Mouse (Mus musculus): ENCODE data around the gene Rab22a.
A peak's percentile ranks its signal among the peaks of the same experiment; 100 is the strongest.
"Not testable (repeated sequence)": the region's sequence is repeated elsewhere in the genome, so short reads cannot be mapped to it uniquely, and the experiment has no call there.

Rab22a gene

DNA sequence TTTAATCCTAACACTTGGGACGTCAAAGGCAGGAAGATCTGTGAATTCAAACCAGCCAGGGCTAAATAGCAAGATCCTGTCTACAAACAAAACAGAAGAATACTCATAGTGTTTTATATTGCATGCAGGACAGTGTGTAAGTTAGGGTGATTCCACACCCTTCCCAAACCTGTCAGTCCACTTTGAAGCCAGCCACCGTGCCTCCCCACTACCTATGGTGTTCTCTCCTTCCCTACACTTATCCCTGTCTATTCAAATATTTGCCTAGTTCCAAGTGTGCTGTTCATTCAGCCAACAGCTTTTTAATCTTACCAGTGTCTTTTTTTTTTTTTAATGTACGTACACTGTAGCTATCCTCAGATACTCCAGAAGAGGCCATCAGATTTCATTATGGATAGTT lies 7.3 kb downstream of the Rab22a start:
- DNase-seq (ENCODE audit: low spot score in 2 of 2), result no peak

DNA sequence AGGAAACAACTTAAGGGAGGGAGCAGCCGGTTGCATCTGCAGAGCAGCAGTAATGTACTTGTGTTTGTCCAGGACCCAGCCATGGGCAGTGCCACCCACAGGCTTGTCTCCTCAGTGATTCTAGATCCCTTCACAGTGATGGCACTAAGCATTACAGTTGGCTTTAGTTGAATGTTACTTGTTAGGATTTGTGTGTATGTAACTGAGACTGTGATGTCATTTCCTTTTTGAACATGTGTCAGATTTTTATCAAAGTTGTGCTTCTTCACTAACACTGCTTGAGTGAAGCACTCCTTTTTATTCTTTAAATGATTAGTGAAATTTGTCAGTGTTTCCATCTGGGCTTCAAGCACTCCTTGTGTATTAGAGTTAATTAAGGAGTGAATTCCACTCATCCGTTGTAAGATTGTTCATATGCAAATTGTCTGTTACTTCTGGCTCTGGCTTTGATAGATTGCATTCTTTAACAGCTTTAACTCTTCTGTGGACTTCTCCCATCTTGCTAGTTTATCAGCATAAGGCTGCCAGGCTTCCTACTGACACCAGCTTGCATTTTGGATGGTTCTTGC lies 12.9 kb downstream of the Rab22a start:
- no peak for DNase-seq (ENCODE audit: low spot score in 2 of 2)

DNA sequence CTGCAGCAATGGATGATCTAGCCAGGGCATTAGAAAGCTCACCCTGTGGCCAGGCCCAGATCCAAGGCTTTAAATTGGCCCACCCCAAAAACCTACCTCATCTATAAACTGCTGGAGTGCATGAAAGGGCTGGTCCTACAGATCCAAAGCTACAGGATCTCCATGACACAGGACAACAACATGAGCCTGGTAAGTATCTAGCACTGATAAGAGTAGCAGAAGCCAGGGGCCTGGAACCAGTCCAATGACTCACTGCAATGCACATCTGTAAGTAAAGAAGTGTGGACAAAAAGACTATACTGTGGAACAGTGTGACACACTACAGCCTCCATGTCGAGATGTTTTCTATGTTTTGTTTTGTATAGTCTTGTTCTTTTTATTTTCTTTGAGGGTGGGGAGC lies 13.9 kb downstream of the Rab22a start:
- DNase-seq (ENCODE audit: low spot score in 2 of 2), result peak in 1 of 2 experiments; percentile 41

DNA sequence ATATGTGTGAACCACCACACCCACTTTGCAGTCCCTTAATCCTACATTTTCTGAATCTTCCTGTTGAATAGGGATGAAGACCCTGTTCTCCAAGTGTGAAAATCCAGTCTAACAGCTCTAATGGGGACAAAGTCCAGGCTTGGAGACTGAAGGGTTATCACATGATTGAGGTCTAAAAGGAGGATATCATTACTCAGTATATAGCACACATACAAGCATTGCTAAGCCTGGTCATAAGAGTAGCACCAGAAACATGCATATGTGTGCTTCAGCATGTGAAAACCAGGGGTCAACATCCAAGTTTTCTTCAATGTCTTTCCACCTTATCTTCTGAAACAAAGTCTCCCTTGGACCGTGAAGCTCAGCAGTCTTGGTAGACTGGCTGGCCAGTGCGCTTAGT lies 19.0 kb downstream of the Rab22a start:
- no peak for DNase-seq (ENCODE audit: low spot score in 2 of 2)

DNA sequence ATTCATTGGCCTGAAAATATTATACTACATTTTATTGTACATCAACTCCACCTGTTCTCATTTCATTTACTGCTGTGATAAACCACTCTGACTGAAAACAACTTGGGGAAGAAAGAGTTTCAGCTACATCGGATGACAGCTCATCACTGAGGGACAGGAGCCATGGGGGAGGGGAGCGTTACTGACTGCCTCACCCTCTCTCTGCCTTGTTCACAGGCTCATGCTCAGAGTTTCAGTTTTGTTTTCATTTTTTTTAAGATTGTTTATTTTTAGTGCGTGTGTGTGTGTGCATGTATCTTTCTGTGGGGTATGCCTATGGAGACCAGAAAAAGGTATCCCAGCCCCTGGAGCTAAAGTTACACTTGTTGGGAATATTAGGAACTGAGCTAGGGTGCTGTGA lies 19.7 kb downstream of the Rab22a start:
- no peak for DNase-seq (ENCODE audit: low spot score in 2 of 2)

DNA sequence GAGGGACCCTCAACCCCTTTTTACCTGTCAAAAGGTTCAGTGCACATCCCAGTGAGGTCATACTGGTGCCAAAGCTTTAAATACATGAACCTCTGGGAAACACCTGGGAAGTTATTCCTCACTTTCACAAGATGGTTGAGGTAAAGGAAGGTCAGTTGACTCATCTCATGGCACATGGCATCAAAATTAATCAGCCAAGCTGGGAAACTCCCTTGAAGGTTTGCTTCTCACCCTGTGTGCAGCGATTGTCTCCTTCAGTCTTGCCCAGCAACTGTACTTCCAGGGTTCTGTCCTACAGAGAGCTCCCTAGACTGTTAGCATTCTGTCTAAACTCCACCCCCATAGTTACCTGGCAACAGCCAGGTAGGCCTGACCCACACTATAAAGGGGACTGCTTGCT lies 20.6 kb downstream of the Rab22a start:
- DNase-seq (ENCODE audit: low spot score in 2 of 2), result no peak

DNA sequence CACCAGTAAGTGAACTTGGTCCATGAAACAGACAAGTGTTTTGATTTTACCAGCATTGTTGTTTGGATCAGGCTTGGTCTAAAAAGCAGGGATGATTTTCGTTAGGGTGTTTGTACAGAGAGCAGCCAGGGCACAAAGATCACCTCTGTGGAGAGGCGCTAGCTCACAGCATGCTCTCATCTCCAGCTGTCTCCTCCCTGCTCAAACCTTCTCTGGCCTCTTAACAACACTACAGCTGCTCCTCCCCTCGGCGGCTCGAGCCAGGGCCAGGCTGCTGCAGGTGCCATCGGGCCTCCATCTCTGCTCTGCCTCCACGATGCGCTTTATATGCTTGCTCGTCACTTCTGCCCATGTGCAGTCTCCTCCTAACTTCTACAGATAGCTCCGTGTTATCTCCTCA lies 23.2 kb downstream of the Rab22a start:
- DNase-seq (ENCODE audit: low spot score in 2 of 2), result no peak

DNA sequence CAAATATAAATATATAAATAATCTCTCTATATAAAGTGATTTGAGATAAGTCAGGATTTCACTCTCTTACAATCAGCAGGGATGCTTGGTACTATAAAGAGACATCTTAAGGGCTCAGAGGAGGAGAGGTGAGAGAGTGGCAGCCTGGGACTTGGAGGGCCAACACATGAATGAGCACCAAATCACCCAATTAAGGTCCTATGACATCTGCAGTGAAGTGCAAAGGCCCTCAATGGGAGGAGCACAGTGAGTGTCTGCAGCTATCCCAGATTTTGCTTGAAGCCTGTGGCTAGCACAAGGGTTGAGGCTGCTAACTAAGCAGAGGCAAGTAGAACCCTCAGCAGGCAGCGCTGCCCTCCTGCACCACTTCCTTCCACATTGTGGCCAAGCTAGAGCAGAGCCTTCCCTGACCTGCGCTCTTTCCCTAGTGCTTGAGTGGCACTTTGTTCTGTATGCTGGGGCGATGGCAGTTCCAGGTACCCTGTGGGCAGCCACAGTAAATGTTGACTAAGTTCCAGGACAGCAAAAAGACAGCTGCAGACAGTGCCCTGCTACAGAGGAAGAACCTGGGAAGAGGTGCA lies 26.3 kb downstream of the Rab22a start:
- no peak for DNase-seq (ENCODE audit: low spot score in 2 of 2)

DNA sequence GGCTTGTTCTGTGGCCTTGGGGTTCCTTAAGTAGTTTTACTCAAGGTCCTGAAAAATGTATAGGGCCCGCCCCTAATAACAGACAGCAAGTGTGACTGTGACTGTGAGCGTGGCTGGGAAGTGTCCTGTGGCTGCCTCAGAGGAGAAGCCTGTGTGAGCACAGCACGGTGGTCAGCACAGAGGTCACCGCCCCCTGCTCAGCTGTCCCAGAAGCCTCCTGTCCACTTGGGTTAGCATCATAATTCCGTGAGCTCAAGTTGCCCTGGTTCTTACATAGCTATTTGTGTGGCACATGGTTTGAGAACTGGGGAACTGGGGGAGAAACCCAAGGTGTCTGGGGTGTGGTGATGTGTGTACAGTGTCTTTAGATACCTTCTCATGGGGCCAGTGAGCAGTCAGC lies 27.8 kb downstream of the Rab22a start:
- no peak for DNase-seq (ENCODE audit: low spot score in 2 of 2)

DNA sequence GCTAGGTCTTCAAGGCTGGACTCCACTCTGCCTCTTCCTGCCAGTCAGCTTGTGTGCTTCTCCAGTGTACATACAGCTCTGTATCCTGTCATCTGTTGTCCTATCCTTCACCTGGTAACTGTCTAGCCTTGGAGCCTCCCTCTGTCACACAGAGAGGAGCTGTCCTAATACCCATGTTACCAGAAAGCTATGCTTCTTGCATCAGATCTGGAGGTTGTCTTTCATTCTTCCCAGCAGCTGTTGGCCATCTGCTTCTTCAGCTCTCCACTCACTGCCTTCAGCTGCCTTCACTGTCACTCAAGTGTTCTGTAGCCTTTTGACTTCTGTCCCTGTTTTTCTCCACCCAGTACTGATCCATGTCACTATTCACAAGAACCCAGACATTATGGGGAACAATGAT lies 30.3 kb downstream of the Rab22a start:
- DNase-seq (ENCODE audit: low spot score in 2 of 2), result no peak

DNA sequence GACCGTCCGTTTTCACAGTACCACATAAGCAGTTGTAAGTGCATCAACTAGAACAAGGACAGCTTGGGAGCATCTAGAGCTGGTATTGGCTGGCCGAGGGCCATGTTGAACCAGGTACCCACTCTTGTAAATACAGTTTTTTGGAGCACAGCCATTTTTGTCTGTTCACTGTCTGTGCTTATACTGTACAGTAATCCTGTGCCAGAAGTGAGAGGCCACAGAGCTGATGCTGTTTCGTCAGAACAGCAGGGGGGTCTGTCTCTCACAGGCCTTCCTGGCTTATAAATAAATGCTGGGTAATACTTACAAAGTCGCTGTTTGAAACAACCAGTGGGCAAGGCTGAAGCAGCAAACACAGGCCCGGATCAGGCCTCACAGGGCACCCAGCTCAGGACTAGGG lies 32.2 kb downstream of the Rab22a start:
- no peak for DNase-seq (ENCODE audit: low spot score in 2 of 2)

DNA sequence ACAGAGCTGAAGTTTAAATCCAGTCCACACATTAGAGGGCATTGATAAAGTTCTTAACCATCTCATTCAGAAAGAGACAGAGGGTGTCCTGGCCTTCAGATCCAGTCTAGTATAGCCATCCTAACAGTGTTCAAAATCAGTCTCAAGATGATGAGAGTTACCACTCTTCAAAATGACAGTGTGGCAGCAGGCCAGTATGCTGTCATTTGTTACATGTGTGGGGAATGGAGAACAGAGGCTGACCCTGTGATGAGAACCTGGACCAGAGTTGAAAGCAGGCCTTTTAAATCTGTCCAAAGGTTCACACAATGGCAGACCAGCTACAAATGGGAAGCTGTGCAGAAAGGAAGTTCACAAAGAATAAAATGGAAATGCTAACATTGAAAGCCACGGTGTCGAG lies 33.1 kb downstream of the Rab22a start:
- DNase-seq (ENCODE audit: low spot score in 2 of 2), result no peak

DNA sequence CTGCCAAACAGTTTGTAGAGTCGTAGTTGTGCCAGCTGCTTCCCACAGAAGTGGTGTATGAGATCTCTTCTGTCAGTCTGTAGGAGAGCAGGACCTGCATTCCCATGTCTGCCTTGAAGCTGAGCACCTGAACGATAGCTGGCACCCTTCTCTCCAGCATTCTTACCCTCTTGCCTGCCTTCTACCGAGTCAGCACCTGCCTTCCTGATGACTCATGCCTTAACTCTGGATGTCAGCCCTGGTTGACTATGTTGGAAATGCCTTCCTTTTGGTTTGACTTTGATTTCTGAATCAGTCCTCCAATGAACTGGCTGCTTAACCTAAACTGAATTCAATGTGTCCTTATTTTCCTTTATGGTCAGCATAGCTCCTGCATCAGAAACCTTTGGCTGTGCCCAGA lies 39.3 kb downstream of the Rab22a start:
- no peak for DNase-seq (ENCODE audit: low spot score in 2 of 2)

DNA sequence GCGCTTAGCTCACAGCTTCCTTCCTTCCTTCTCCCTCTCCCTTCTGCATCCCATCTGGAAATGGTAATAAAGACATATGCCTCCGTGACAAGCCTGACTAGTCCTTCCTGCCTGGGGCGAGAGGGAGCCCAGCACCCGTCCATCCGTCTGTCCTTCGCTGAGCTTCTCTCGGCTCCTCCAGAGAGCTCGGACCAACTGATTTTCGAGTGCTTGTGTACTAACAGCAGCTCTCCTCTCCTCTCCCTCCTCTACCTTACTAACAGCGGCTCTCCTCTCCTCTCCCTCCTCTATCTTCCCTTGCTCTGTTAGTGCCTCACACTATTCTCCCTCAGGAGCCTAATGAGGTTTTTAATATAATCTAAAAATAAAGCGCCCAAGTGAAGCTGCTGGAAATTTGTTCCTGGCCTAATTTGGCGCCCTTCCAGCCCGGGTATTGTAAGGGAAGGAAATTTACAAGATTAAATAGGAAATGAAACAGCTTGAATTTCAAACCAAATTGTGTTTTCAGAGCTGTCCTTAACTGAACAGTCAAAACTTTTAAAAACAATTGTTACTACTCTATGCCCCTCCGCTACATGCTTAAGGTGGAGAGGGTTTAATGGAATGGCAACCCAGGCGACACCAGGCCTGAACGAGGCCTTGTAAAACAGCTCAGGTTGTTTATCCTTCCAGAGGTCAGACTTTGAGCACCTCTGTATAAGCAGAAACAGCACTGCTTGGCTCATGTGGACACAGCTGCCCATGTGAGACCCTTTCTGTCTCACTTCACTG lies 42.7 kb downstream of the Rab22a start:
- no peak for DNase-seq (ENCODE audit: low spot score in 2 of 2)

DNA sequence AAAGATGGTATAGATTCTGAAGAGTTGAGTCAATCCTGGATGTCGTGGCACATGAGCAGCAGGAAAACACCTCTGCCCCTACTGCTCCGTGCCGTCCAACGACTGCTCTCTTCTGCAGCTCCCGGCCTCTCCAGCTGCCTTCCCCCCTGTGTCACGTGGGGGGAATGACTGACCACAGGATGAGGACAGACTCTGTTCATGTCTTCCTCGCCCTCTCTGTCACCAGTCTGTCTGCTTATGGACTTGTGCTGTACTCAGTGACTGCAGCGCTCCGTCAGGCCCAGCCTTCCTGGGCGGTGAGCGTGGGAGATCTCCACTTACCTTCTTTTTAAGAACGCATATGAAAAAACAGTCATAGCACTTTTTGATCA lies 43.3 kb downstream of the Rab22a start:
- no peak for DNase-seq (ENCODE audit: low spot score in 2 of 2)

DNA sequence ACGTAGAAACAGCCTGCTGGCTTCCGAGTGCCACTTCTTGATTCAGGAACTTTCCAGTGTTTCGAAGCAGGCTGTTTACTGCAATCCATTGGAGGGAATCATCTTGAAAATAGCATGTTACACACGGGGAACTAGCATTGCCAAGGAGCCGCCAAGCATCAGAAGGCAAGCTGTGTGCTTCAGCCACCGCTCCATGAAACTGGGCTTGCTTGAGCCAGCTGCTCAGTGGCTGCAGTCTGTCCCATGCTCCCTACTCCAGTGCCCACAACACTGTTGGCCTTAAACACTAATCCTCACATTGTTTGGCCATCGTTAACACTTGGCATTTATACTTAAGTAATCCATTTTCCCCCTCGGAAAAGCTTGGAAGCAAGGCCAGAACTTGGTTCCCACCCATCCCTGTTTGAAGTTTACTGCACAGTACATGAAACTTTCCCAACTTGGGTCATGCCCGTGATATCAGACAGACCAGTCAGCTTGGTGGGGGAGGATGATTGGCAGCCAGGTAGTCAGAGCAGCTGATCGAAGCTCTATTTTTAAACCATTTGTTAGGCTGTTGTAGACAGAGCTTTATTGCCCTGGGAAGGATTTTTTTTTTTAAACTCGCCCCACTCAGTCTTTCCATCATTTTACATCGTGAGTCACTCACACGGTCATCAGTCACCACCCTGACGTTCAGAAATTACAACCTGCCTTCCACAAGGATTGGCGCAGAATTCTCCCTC lies 46.4 kb downstream of the Rab22a start:
- DNase-seq (ENCODE audit: low spot score in 2 of 2), result no peak

DNA sequence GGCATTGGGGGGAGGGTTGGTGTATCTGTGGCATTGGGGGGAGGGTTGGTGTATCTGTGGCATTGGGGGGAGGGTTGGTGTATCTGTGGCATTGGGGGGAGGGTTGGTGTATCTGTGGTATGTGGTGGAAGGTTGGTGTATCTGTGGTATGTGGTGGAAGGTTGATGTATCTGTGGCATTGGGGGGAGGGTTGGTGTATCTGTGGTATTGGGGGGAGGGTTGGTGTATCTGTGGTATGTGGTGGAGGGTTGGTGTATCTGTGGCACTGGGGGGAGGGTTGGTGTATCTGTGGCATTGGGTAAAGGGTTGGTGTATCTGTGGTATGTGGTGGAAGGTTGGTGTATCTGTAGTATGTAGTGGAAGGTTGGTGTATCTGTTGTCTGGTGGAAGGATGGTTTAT lies 48.1 kb downstream of the Rab22a start:
- not testable (repeated sequence) for DNase-seq (ENCODE audit: low spot score in 2 of 2)

DNA sequence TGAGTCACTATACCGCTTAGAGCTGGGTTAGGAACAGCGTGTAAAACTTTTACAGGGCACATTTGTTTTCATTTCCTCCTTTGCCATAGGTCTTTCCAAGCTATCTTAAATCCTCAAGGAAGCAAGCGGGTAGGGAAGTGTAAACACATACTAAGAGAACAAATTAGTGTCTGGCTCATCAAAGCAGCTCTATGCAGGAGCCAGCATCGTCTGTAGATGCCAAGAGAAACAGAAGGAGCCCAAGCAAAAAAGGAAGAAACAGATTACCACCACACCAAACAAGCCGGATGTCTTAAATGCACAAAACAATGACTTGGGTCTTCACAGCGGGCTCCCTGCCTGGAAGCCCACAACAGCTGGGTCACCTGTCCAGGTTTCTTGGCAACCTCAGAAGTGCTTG lies 50.6 kb downstream of the Rab22a start:
- no peak for DNase-seq (ENCODE audit: low spot score in 2 of 2)

DNA sequence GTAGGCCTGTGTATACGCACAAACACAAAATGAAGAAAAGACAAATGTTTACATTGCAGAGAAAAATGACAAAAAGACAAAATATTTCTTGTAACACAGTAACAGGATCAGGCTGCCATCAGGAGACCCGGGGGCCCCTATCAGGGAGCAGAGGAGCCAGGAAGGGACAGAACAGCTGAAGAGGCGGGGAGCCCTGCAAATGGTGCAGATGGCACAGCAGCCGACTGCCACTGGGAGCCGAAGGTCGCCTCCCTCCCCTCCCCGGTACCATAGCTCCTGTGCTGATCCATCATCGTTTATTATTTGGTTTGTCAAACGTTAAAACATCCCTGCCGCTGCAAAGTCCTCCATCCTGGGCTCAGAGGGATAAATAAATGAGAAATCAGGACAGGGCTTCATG lies 53.1 kb downstream of the Rab22a start:
- DNase-seq (ENCODE audit: low spot score in 2 of 2), result no peak

DNA sequence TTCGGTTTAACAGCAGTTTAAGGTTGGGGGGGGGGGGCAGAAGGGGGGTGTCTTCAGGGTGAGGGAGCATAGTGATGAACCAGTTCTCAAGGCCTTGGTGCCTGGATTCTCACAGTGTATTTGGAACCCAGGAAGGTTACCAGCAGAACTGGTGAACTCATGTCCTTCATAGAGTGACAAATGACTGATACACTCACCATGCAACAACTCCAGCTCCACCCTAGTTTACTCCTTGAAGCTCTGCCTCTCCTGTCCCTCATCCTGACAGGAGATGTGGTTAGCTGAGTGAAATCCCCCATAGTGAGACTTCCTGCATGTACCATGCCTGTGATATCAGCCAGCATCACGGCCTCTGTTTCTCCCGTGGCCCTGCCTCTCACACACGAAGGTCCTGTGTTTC lies 53.7 kb downstream of the Rab22a start:
- no peak for DNase-seq (ENCODE audit: low spot score in 2 of 2)

DNA sequence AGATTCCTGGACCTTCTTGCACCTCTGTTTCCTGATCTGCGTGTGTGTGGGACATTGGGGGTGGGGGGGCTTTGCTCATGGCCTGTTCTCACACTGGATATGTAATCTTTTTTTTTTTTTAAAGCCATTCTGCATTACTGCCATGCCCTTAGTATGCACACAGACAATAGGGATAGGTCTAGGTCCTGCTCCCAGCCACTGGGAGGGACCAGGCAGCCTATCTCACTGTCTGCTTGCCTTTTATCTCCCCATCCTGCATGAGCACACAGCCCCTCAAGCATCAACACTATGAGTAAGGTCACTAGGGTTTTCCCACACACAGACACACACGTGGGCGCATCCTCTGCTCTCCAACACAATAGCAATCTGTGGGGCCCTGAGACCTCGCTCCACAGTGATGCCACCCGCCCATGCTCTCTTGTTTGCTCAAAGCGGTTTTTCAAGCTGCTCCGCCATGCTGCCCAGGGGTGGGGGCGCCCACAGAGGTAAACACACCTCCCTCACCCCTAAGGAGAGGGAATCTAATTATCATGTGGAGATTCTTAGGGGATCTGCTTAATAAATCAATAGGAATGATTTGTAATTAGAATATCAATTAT lies 55.2 kb downstream of the Rab22a start:
- DNase-seq (ENCODE audit: low spot score in 2 of 2), result no peak

DNA sequence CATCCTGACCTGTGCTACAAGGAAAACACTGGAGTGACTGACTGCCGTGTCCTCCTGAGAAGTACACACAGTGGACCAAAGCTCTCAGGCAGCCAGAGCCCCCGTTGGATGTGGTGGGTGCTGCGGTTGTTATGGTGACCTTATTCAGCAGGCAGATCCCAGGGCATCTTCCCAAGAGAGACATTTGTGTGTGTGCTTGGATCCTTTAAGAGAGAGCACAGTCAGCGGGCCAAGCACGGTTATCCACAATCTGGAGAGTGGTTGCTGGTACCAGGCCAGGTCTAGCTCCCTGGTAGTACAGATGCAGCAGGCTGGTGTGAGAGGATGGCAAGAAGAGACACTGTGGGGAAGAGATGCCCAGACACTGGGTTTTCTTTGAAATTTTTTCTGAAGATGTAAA lies 57.4 kb downstream of the Rab22a start:
- no peak for DNase-seq (ENCODE audit: low spot score in 2 of 2)

DNA sequence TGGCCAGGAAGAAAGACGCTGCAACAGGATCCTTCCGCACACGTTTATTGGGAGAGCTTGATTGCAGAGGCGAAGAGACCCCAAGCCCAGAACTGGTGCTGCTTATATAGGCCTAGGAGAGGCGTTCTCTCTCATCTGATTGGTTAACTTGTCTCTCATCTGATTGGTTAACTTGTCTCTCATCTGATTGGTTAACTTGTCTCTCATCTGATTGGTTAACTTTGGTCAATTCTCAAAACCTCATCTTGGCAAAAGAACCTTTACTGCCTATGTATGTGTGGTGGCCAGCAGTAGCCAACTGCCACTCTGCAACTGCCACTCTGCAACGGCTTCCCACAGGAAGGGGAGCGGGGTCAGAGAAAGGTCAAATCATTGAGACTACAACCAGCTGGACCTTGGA lies 59.6 kb downstream of the Rab22a start, which contains the start of gene 1700010B08Rik:
Gene 1700010B08Rik (plus strand): TSS at position 301 of the 400 bp plus-strand sequence.
- not testable (repeated sequence) for DNase-seq (ENCODE audit: low spot score in 2 of 2)

Data from spleen, postnatal 4 days (tissue).